Mouse (Mus musculus) CH12.LX (cell line): Measurements from ENCODE around the gene Kcnc4. TPM values are rescaled to one million over a fixed set of nuclear protein-coding genes. Genes with fewer than 3 reads are reported as not detected.

Experiments used
- DNase-seq: peaks from one replicate; pipeline ENCODE4 v3.0.0-alpha.2; 2013; ENCODE audit errors: extremely low read depth
- H3K27ac ChIP-seq: 2 replicates; pipeline ENCODE4 v1.5.1; 2012; ENCODE audit warnings: low read depth, mild to moderate bottlenecking, control low read depth, moderate library complexity; ENCODE audit not compliant: insufficient read depth
- H3K27me3 ChIP-seq: replicated peaks from 2 replicates; pipeline ENCODE3; 2012; ENCODE audit warnings: inconsistent platforms
- H3K36me3 ChIP-seq, 2 experiments: replicated peaks in 1 of 2; 2 replicates each; pipeline versions ENCODE3 to v1.6.1; 2012; ENCODE audit warnings: inconsistent platforms in 1 of 2, low read length in 1 of 2, mild to moderate bottlenecking in 1 of 2, mixed read lengths in 1 of 2, moderate library complexity in 1 of 2; ENCODE audit not compliant: control insufficient read depth in 1 of 2, insufficient read depth in 1 of 2
- H3K4me1 ChIP-seq, 2 experiments: 2 replicates each; pipeline ENCODE4 v1.6.1; 2012; ENCODE audit warnings: inconsistent platforms in 1 of 2, moderate library complexity in 1 of 2; ENCODE audit not compliant: insufficient read depth in 2 of 2, control insufficient read depth in 1 of 2
- H3K4me2 ChIP-seq: 2 replicates; pipeline ENCODE4 v1.6.1; 2012; ENCODE audit warnings: low read depth, mild to moderate bottlenecking, control low read depth; ENCODE audit not compliant: poor library complexity, insufficient read depth, severe bottlenecking
- H3K4me3 ChIP-seq, 3 experiments: fragments of 150-350 bp in 1 of 3; sonication (generic) in 1 of 3; replicated peaks in 1 of 3; 2 replicates each; pipeline versions ENCODE3 to v1.5.1; 2011 to 2012; ENCODE audit warnings: low read depth in 2 of 3, low read length in 2 of 3, mild to moderate bottlenecking in 2 of 3, moderate library complexity in 2 of 3, control low read depth in 1 of 3, improper control_type of control experiment in 1 of 3, inconsistent platforms in 1 of 3, mixed read lengths in 1 of 3; ENCODE audit not compliant: poor library complexity in 1 of 3
- H3K79me2 ChIP-seq: replicated peaks from 2 replicates; pipeline ENCODE4 v1.6.1; 2012; ENCODE audit warnings: mild to moderate bottlenecking, moderate library complexity; ENCODE audit not compliant: control insufficient read depth, poor library complexity, insufficient read depth, severe bottlenecking; ENCODE audit errors: extremely low read depth
- H3K9ac ChIP-seq: 2 replicates; pipeline ENCODE4 v1.6.1; 2012; ENCODE audit warnings: low read depth, mild to moderate bottlenecking, control low read depth, moderate library complexity; ENCODE audit not compliant: insufficient read depth
- H3K9me3 ChIP-seq: replicated peaks from 2 replicates; pipeline ENCODE3; 2012; ENCODE audit warnings: low read length, inconsistent platforms, mixed read lengths
- CHD2 ChIP-seq: IDR thresholded peaks from 2 replicates; pipeline ENCODE4 v1.6.1; 2011; ENCODE audit warnings: low read length, improper control_type of control experiment
- CTCF ChIP-seq, 2 experiments: IDR thresholded peaks in 1 of 2; conservative IDR thresholded peaks in 1 of 2; 2 replicates each; pipeline ENCODE4 v1.5.1; 2011 to 2012; ENCODE audit warnings: low read depth in 2 of 2, low read length in 2 of 2, improper control_type of control experiment in 1 of 2, inconsistent platforms in 1 of 2, mild to moderate bottlenecking in 1 of 2, moderate library complexity in 1 of 2
- ELF1 ChIP-seq: IDR thresholded peaks from 2 replicates; pipeline ENCODE4 v1.6.1; 2014; ENCODE audit warnings: low read depth, mild to moderate bottlenecking, inconsistent platforms, low read length, improper control_type of control experiment
- EP300 ChIP-seq: IDR thresholded peaks from 2 replicates; pipeline ENCODE4 v1.6.1; 2011; ENCODE audit warnings: low read length, improper control_type of control experiment
- GABPA ChIP-seq: IDR thresholded peaks from 2 replicates; pipeline ENCODE4 v1.6.1; 2012; ENCODE audit warnings: low read depth, low read length, improper control_type of control experiment, inconsistent platforms; ENCODE audit not compliant: insufficient replicate concordance
- JUN ChIP-seq: IDR thresholded peaks from 2 replicates; pipeline ENCODE4 v1.6.1; 2011; ENCODE audit warnings: low read depth, mild to moderate bottlenecking, low read length, improper control_type of control experiment, moderate library complexity; ENCODE audit not compliant: insufficient read depth
- MAZ ChIP-seq: IDR thresholded peaks from 2 replicates; pipeline ENCODE4 v1.6.1; 2012; ENCODE audit warnings: low read depth, mild to moderate bottlenecking, inconsistent platforms, low read length, improper control_type of control experiment, moderate library complexity
- MEF2A ChIP-seq: IDR thresholded peaks from 2 replicates; pipeline ENCODE4 v1.6.1; 2014; ENCODE audit warnings: low read depth, mild to moderate bottlenecking, inconsistent platforms, low read length, improper control_type of control experiment, borderline replicate concordance
- MYC ChIP-seq: IDR thresholded peaks from 2 replicates; pipeline ENCODE4 v1.6.1; 2011; ENCODE audit warnings: low read depth, mild to moderate bottlenecking, improper control_type of control experiment, low read length
- NELFE ChIP-seq: IDR thresholded peaks from 2 replicates; pipeline ENCODE4 v1.6.1; 2011; ENCODE audit warnings: low read depth, low read length, improper control_type of control experiment
- NRF1 ChIP-seq: IDR thresholded peaks from 2 replicates; pipeline ENCODE4 v1.6.1; 2014; ENCODE audit warnings: low read depth, mild to moderate bottlenecking, inconsistent platforms, low read length, improper control_type of control experiment, moderate library complexity
- PAX5 ChIP-seq: IDR thresholded peaks from 2 replicates; pipeline ENCODE4 v1.6.1; 2012; ENCODE audit warnings: low read length, inconsistent platforms, mixed read lengths
- POLR2A ChIP-seq: IDR thresholded peaks from 2 replicates; pipeline ENCODE4 v1.6.1; 2011; ENCODE audit warnings: low read depth, mild to moderate bottlenecking, improper control_type of control experiment, low read length
- RCOR1 ChIP-seq: conservative IDR thresholded peaks from 2 replicates; pipeline ENCODE4 v1.6.1; 2012; ENCODE audit warnings: low read depth, mild to moderate bottlenecking, inconsistent platforms, low read length, improper control_type of control experiment
- SMC3 ChIP-seq: IDR thresholded peaks from 2 replicates; pipeline ENCODE4 v1.6.1; 2011; ENCODE audit warnings: low read depth, low read length, improper control_type of control experiment
- UBTF ChIP-seq: IDR thresholded peaks from 2 replicates; pipeline ENCODE4 v1.6.1; 2012; ENCODE audit warnings: low read depth, mild to moderate bottlenecking, inconsistent platforms, low read length, improper control_type of control experiment, moderate library complexity
- USF2 ChIP-seq: conservative IDR thresholded peaks from 2 replicates; pipeline ENCODE4 v1.6.1; 2011; ENCODE audit warnings: low read depth, low read length, improper control_type of control experiment
- ZC3H11A ChIP-seq: IDR thresholded peaks from 2 replicates; pipeline ENCODE4 v1.6.1; 2012; ENCODE audit warnings: low read depth, mild to moderate bottlenecking, inconsistent platforms, low read length, improper control_type of control experiment
- ZMIZ1 ChIP-seq: IDR thresholded peaks from 2 replicates; pipeline ENCODE4 v1.6.1; 2012; ENCODE audit warnings: low read depth, mild to moderate bottlenecking, inconsistent platforms, low read length, improper control_type of control experiment
- ZNF384 ChIP-seq: IDR thresholded peaks from 2 replicates; pipeline ENCODE4 v1.6.1; 2012; ENCODE audit warnings: low read depth, low read length, improper control_type of control experiment, inconsistent platforms
- dilution Hi-C: fragments of 300-500 bp; cut with MboI; formaldehyde crosslinking; loops from 2 replicates; pipeline ENCODE4 v1.14.3; 2020; ENCODE audit warnings: low sequenced_read_pairs; ENCODE audit not compliant: extremely low pct_unique_long_range_greater_than_20kb, extremely low pct_ligation_motif_present
- in situ Hi-C: fragments of 300-500 bp; cut with MboI; formaldehyde crosslinking; loops from 3 replicates; pipeline ENCODE4 v1.14.3; 2019; ENCODE audit warnings: low sequenced_read_pairs, low pct_ligation_motif_present, low pct_unique_long_range_greater_than_20kb, mixed read lengths
- polyA plus RNA-seq: library from polyadenylated mRNA; unstranded; fragments of >175 nt; gene quantifications from 2 replicates; pipeline ENCODE4 v1.2.1, GENCODE M21; 2012; ENCODE audit warnings: low read depth; ENCODE audit not compliant: insufficient read length
- total RNA-seq, 2 experiments: library from RNA; depleted of rRNA; stranded (reverse); fragments of 300-350 nt in 1 of 2; fragments of >200 nt in 1 of 2; gene quantifications; 2 replicates each; pipeline ENCODE4 v1.2.3; 2012 to 2014

Kcnc4 gene
- total and polyA plus RNA-seq, 3 experiments = not detected

DNA sequence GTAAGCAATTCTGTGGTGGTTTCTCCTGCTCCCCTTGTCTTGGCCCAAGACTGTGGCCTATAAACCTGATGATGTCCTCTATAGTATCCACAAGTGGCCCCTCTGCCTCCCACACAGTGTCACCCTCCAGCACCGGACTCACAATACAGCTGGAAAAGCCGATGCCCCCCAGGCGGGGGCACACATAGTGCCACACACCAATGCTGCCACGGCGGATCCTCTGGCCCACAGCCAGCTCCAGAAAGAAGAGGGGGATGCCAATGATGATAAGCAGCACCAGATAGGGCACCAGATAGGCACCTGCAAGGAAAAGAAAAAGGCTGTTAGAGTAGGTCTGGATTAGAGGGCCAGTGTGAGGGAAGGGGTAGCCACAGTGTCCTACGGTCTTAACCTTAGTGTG lies 36.2 kb upstream of the Kcnc4 start:
- no peak overlapping the region for H3K4me2 ChIP-seq
- peaks cover 57% of the 10 kb centered on the region for H3K27me3 ChIP-seq
- no peak overlapping the region for H3K9ac ChIP-seq
- H3K36me3 ChIP-seq = no peaks in the 10 kb centered on the region
- TF ChIP-seq NRF1 = no peak
- no peak for TF ChIP-seq EP300
- no peak for TF ChIP-seq PAX5
- no peak for TF ChIP-seq ZMIZ1
- no peak for TF ChIP-seq USF2
- TF ChIP-seq JUN = no peak
- TF ChIP-seq ZC3H11A = no peak
- TF ChIP-seq UBTF = no peak
- no peak for TF ChIP-seq MAZ
- TF ChIP-seq, all 38 proteins: peak for 0
- dilution Hi-C loops (no loop called here), in situ Hi-C loops (no loop called here)
- Histone ChIP-seq H3K9me3 (peaks cover 6% of the 10 kb centered on the region), H3K4me1 (no peaks in the 10 kb centered on the region), H3K27ac (no peak overlapping the region), H3K79me2 (no peaks in the 10 kb centered on the region), H3K4me3 (no peak overlapping the region)
- DNase-seq = no peak

DNA sequence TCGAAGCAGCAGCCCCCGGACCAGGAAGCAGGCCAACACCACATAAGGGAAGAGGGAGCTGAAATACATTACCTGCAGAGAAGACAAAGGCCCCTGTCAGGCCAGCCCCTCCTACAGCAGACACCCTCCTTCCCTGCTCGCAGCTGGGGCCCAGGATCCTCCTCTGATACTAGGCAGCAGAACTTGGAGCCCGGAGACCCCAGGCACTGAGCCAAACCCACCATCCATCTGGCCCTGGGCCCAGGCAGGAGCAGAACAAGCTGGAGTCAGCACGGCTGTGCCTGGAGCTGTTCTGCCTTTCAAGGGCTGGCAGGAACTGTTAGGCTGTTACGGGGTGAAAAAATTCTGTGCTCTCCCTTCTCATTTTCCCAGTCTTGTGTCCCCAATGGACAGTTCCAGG lies 32.1 kb upstream of the Kcnc4 start:
- Histone ChIP-seq H3K9ac (no peak overlapping the region), H3K4me2 (no peak overlapping the region), H3K4me1 (no peaks in the 10 kb centered on the region), H3K36me3 (no peaks in the 10 kb centered on the region)
- in situ Hi-C loops = no loop called here
- TF ChIP-seq POLR2A (no peak), SMC3 (no peak), USF2 (no peak), NELFE (no peak), PAX5 (no peak), ZNF384 (no peak), GABPA (no peak), EP300 (no peak)
- TF ChIP-seq, all 38 proteins: peak for 0
- no peaks in the 10 kb centered on the region for H3K79me2 ChIP-seq
- H3K4me3 ChIP-seq = no peak overlapping the region
- H3K27me3 ChIP-seq = peaks cover 79% of the 10 kb centered on the region
- no peak for DNase-seq
- no peak overlapping the region for H3K27ac ChIP-seq
- dilution Hi-C loops = no loop called here
- H3K9me3 ChIP-seq = no peaks in the 10 kb centered on the region

DNA sequence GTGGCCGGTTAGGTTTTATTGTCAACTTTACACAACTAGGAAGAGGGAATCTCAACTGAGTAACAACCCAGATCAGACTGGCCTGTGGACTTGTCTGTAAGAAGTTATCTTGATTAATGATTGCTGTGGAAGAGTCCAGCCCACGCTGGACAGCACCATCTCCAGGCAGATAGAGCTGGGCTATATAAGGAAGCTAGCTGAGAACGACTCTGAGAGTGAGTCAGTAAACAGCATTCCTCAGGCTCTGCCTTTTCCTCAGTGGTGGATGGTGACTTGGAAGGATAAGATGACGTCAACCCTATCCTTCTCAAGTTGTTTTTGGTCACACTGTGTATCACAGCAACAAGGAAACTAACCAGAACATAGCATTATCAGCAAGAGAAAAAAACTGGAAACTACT lies 29.3 kb upstream of the Kcnc4 start:
- no peak for DNase-seq
- TF ChIP-seq ELF1 = no peak
- TF ChIP-seq MEF2A = no peak
- no peak for TF ChIP-seq CTCF (conservative IDR thresholded peaks at IDR 0.05 in 1 of 2, IDR thresholded peaks at IDR 0.05 in 1 of 2; ENCODE audit: low read depth in 2 of 2, low read length in 2 of 2)
- TF ChIP-seq GABPA = no peak
- no peak for TF ChIP-seq POLR2A
- no peak for TF ChIP-seq RCOR1
- no peak for TF ChIP-seq MYC
- TF ChIP-seq ZNF384 = no peak
- no peak for TF ChIP-seq SMC3
- no peak for TF ChIP-seq USF2
- no peak for TF ChIP-seq CHD2
- H3K27ac ChIP-seq = no peak overlapping the region
- H3K9me3 ChIP-seq = no peaks in the 10 kb centered on the region
- no peaks in the 10 kb centered on the region for H3K36me3 ChIP-seq
- no peak overlapping the region for H3K9ac ChIP-seq
- H3K79me2 ChIP-seq = no peaks in the 10 kb centered on the region
- in situ Hi-C loops = no loop called here
- peaks cover 74% of the 10 kb centered on the region for H3K27me3 ChIP-seq
- H3K4me3 ChIP-seq = no peak overlapping the region
- no peak overlapping the region for H3K4me2 ChIP-seq
- peaks cover 3 to 16% of the 10 kb centered on the region in 2 experiments; a peak in 2 of 4 replicates for H3K4me1 ChIP-seq
- dilution Hi-C loops = no loop called here
